Mouse (Mus musculus): ENCODE results near the gene Acot5. TPM values are rescaled to one million over a fixed set of nuclear protein-coding genes. Genes with fewer than 3 reads are reported as not detected.
"Not testable (repeated sequence)": the region's sequence is repeated elsewhere in the genome, so short reads cannot be mapped to it uniquely, and the experiment has no call there.

Gene Acot5
- polyA plus RNA-seq, 1 experiment from 2014 or later, result not detected

DNA sequence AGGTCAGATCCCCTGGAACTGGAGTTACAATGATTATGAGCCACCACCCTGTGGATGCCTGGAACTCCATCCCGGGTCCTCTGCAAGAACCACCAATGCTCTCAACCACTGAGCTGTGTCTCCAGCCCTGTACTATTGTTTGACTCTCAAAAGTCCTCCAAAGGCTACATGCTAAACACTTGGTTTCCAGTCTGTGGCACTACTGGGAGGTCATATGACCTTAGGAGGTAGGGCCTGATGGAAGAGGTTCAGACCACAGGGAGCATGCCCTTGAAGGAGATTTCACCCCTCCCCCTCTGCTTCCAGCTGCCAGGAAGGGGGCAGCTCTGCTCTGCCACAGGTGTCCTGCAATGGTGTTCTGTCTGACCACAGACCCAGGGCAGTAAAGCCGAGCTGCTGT, 35.8 kb upstream of the Acot5 start:
- WGBS, result 80% methylated on average over 2 of the region's 2 CpGs
- ATAC-seq (ENCODE audit: low FRiP score, low TSS enrichment); H3K4me1 ChIP-seq (ENCODE audit: control insufficient read depth, insufficient read depth, low read length); H3K36me3 ChIP-seq (ENCODE audit: control insufficient read depth, insufficient read depth, low read length); H3K4me3 ChIP-seq (replicated peaks; ENCODE audit: low read depth, low read length); DNase-seq; H3K4me2 ChIP-seq (ENCODE audit: low read length); H3K9me3 ChIP-seq (ENCODE audit: control insufficient read depth, low read length); H3K27ac ChIP-seq (replicated peaks; ENCODE audit: low read depth, low read length); H3K9ac ChIP-seq (replicated peaks; ENCODE audit: low read length); H3K27me3 ChIP-seq (ENCODE audit: control insufficient read depth, insufficient read depth, low read length): not testable (repeated sequence)

DNA sequence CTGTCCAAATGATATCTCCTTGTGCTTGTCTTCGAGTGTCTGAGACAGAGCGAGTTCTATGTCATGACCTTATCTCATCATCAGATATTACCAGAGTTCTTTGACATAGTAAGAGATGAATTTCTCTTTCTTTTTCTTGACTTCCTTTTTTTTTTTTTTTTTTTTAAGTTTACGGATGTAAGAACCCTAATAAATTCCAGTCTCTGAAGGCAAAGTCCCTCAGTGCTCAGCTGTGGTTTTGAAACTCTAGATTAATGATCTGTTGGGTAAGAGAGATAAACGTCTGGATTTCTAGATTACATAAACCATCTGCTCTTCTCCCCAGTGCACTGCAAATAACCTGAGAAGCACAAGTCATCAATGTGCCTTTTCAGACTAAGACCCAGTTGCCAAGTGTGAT, 35.0 kb upstream of the Acot5 start:
- Histone ChIP-seq H3K36me3 (ENCODE audit: control insufficient read depth, insufficient read depth, low read length) (no peaks in the 10 kb centered on the region), H3K4me2 (ENCODE audit: low read length) (no peak overlapping the region), H3K9ac (replicated peaks; ENCODE audit: low read length) (no peak overlapping the region), H3K9me3 (ENCODE audit: control insufficient read depth, low read length) (no peaks in the 10 kb centered on the region), H3K4me1 (ENCODE audit: control insufficient read depth, insufficient read depth, low read length) (no peaks in the 10 kb centered on the region), H3K27ac (replicated peaks; ENCODE audit: low read depth, low read length) (no peak overlapping the region), H3K4me3 (replicated peaks; ENCODE audit: low read depth, low read length) (no peak overlapping the region), H3K27me3 (ENCODE audit: control insufficient read depth, insufficient read depth, low read length) (no peaks in the 10 kb centered on the region)
- WGBS, result 86% methylated on average over 4 of the region's 4 CpGs
- DNase-seq (no peak), ATAC-seq (ENCODE audit: low FRiP score, low TSS enrichment) (no peak)

DNA sequence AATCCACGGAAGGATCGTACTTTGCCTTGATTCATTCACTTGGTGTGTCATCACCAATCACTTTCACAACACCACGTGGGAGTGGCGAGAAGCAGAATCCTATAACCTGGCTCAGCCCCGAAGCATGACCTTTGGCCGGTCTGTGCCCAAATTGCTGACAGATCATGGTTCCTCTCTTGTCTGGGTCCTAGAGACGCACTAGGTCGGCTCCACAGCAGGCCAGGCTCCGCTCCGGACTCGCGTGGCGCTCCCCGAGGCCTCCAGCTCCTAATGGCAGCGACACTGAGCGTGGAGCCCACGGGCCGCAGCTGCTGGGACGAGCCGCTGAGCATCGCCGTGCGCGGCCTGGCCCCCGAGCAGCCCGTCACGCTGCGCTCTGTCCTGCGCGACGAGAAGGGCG, 30.9 kb upstream of the Acot5 start, which contains the start of gene Acot4:
Gene Acot4, plus strand, starts transcription at position 139 of the 400 bp plus-strand sequence.
- Histone ChIP-seq H3K4me3 (replicated peaks; ENCODE audit: low read depth, low read length) (peak within 1 kb of the TSS; percentile 43), H3K9ac (replicated peaks; ENCODE audit: low read length) (peak within 1 kb of the TSS; percentile 51), H3K4me2 (ENCODE audit: low read length) (peak within 1 kb of the TSS; percentile 58)
- H3K9me3 ChIP-seq (ENCODE audit: control insufficient read depth, low read length); H3K27me3 ChIP-seq (ENCODE audit: control insufficient read depth, insufficient read depth, low read length); H3K27ac ChIP-seq (replicated peaks; ENCODE audit: low read depth, low read length); H3K4me1 ChIP-seq (ENCODE audit: control insufficient read depth, insufficient read depth, low read length); ATAC-seq (ENCODE audit: low FRiP score, low TSS enrichment); H3K36me3 ChIP-seq (ENCODE audit: control insufficient read depth, insufficient read depth, low read length): not testable (repeated sequence)
- 6% methylated on average over 32 of the region's 32 CpGs for WGBS
- DNase-seq, result peak; percentile 33

DNA sequence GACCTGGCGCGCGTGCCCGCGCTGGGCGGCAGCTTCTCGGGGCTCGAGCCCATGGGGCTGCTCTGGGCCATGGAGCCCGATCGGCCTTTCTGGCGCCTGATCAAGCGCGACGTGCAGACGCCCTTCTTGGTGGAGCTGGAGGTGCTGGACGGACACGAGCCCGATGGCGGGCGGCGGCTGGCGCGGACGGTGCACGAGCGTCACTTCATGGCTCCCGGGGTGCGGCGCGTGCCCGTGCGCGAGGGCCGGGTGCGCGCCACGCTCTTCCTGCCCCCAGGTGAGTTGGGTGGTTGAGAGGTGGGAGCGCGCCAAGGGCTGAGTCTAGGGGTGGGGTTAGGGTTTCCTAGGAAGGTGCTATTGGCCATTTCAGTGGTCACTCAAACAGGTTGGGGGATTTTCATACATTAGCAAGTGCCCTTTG, 30.4 kb upstream of the Acot5 start, which contains the start of gene Gm49366:
Gene Gm49366, plus strand, starts transcription at position 245 of the 421 bp plus-strand sequence.
- not testable (repeated sequence) for H3K27ac ChIP-seq (replicated peaks; ENCODE audit: low read depth, low read length); H3K36me3 ChIP-seq (ENCODE audit: control insufficient read depth, insufficient read depth, low read length); H3K4me1 ChIP-seq (ENCODE audit: control insufficient read depth, insufficient read depth, low read length); ATAC-seq (ENCODE audit: low FRiP score, low TSS enrichment); H3K9me3 ChIP-seq (ENCODE audit: control insufficient read depth, low read length); H3K27me3 ChIP-seq (ENCODE audit: control insufficient read depth, insufficient read depth, low read length)
- Histone ChIP-seq H3K9ac (replicated peaks; ENCODE audit: low read length) (peak within 1 kb of the TSS; percentile 51), H3K4me2 (ENCODE audit: low read length) (peak within 1 kb of the TSS; percentile 58), H3K4me3 (replicated peaks; ENCODE audit: low read depth, low read length) (peak within 1 kb of the TSS; percentile 43)
- 1% methylated on average over 39 of the region's 39 CpGs for WGBS
- peak; percentile 56 for DNase-seq

DNA sequence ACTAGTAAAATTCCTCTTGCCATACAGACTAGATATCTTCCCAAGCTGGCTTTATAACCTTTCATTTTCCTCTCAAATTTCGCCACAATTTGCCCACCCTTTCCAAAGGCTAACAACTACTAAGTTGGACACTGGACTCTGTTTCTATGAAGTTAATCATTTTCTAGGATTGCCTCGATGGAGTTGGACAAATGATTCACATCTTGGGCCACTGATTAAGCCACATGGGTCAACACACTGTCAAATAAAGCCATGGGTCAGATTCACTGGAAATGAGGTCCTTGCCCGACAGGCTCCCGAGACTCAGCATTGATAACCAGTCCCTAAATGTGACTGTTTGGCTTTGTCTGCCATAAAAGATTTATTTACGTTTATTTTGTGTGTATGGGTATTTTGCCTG, 26.9 kb upstream of the Acot5 start:
- WGBS, result 90% methylated on average over 5 of the region's 5 CpGs
- no peaks in the 10 kb centered on the region for H3K36me3 ChIP-seq (ENCODE audit: control insufficient read depth, insufficient read depth, low read length)
- DNase-seq, result no peak

DNA sequence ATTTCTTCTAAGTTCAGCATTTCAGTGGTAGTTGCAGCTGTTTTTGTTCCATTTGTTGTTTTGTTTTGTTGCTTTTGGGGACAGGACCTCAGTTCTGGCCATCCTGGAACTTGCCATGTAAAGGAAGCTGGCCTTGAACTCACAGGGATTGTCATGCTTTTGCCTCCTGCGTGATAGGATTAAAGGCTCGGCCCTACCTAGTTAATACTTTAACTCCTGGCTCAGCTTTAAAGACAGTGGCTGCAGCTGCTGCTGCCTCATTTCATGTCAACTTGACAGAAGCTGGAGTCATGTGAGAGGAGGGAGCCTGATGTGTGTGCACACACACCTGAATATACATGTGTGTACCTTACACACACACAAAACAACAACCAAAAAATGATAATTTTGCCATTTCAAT, 25.1 kb upstream of the Acot5 start:
- H3K27ac ChIP-seq (replicated peaks; ENCODE audit: low read depth, low read length), result no peak overlapping the region
- no peak overlapping the region for H3K4me3 ChIP-seq (replicated peaks; ENCODE audit: low read depth, low read length)
- no peak overlapping the region for H3K9ac ChIP-seq (replicated peaks; ENCODE audit: low read length)
- no peaks in the 10 kb centered on the region for H3K36me3 ChIP-seq (ENCODE audit: control insufficient read depth, insufficient read depth, low read length)
- no peak overlapping the region for H3K4me2 ChIP-seq (ENCODE audit: low read length)
- no peak for DNase-seq
- H3K9me3 ChIP-seq (ENCODE audit: control insufficient read depth, low read length), result no peaks in the 10 kb centered on the region
- WGBS, result 55% methylated on average over 2 of the region's 2 CpGs
- no peaks in the 10 kb centered on the region for H3K4me1 ChIP-seq (ENCODE audit: control insufficient read depth, insufficient read depth, low read length)
- H3K27me3 ChIP-seq (ENCODE audit: control insufficient read depth, insufficient read depth, low read length), result no peaks in the 10 kb centered on the region
- no peak for ATAC-seq (ENCODE audit: low FRiP score, low TSS enrichment)

More for the DNA sequence above, 26.9 kb upstream of the Acot5 start:
- Histone ChIP-seq H3K4me2 (ENCODE audit: low read length) (no peak overlapping the region), H3K9ac (replicated peaks; ENCODE audit: low read length) (no peak overlapping the region), H3K27me3 (ENCODE audit: control insufficient read depth, insufficient read depth, low read length) (no peaks in the 10 kb centered on the region), H3K9me3 (ENCODE audit: control insufficient read depth, low read length) (no peaks in the 10 kb centered on the region), H3K4me3 (replicated peaks; ENCODE audit: low read depth, low read length) (no peak overlapping the region), H3K4me1 (ENCODE audit: control insufficient read depth, insufficient read depth, low read length) (no peaks in the 10 kb centered on the region), H3K27ac (replicated peaks; ENCODE audit: low read depth, low read length) (no peak overlapping the region)
- no peak for ATAC-seq (ENCODE audit: low FRiP score, low TSS enrichment)

DNA sequence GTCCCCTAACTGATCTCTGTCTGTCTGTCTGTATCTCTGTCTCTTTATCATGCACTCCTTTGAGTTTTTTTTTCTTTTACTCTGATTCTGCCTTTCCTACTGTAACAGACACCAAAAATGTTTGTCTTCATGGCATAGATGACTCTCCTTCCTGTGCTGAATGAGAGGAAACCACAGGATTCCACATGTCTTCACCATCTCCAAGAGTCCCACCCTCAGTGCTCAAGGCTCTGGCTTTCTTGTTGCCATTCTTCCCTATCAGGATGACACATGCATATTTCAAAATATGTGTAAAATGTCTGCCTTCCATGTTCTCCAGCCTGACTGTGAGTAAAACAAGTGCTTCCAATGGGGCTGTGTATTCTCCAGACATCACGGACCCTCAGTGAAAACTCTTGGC, 22.2 kb upstream of the Acot5 start:
- ATAC-seq (ENCODE audit: low FRiP score, low TSS enrichment) (no peak), DNase-seq (no peak)
- no peaks in the 10 kb centered on the region for H3K36me3 ChIP-seq (ENCODE audit: control insufficient read depth, insufficient read depth, low read length)
- H3K27me3 ChIP-seq (ENCODE audit: control insufficient read depth, insufficient read depth, low read length), result no peaks in the 10 kb centered on the region
- WGBS, result 94% methylated on average over 1 of the region's 1 CpGs
- no peak overlapping the region for H3K4me2 ChIP-seq (ENCODE audit: low read length)
- no peaks in the 10 kb centered on the region for H3K4me1 ChIP-seq (ENCODE audit: control insufficient read depth, insufficient read depth, low read length)
- no peak overlapping the region for H3K27ac ChIP-seq (replicated peaks; ENCODE audit: low read depth, low read length)
- no peak overlapping the region for H3K4me3 ChIP-seq (replicated peaks; ENCODE audit: low read depth, low read length)
- H3K9me3 ChIP-seq (ENCODE audit: control insufficient read depth, low read length), result no peaks in the 10 kb centered on the region
- no peak overlapping the region for H3K9ac ChIP-seq (replicated peaks; ENCODE audit: low read length)

DNA sequence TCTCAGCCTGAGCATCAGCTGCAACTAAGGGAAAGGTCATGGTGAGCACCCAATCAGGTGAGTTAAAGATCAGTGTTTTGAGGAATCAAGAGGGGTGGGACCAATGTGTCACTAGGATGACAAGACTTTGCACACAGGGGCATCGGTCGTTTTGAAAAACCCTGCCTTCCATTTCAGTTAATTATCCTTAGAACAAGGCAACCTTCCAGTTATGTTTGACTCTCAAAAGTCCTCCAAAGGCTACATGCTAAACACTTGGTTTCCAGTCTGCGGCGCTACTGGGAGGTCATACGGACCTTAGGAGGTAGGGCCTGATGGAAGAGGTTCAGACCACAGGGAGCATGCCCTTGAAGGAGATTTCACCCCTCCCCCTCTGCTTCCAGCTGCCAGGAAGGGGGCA, 18.4 kb upstream of the Acot5 start:
- H3K9me3 ChIP-seq (ENCODE audit: control insufficient read depth, low read length); H3K4me1 ChIP-seq (ENCODE audit: control insufficient read depth, insufficient read depth, low read length); H3K36me3 ChIP-seq (ENCODE audit: control insufficient read depth, insufficient read depth, low read length); DNase-seq; H3K4me3 ChIP-seq (replicated peaks; ENCODE audit: low read depth, low read length); H3K27me3 ChIP-seq (ENCODE audit: control insufficient read depth, insufficient read depth, low read length); H3K9ac ChIP-seq (replicated peaks; ENCODE audit: low read length); ATAC-seq (ENCODE audit: low FRiP score, low TSS enrichment); H3K4me2 ChIP-seq (ENCODE audit: low read length); H3K27ac ChIP-seq (replicated peaks; ENCODE audit: low read depth, low read length): not testable (repeated sequence)
- 89% methylated on average over 5 of the region's 5 CpGs for WGBS

DNA sequence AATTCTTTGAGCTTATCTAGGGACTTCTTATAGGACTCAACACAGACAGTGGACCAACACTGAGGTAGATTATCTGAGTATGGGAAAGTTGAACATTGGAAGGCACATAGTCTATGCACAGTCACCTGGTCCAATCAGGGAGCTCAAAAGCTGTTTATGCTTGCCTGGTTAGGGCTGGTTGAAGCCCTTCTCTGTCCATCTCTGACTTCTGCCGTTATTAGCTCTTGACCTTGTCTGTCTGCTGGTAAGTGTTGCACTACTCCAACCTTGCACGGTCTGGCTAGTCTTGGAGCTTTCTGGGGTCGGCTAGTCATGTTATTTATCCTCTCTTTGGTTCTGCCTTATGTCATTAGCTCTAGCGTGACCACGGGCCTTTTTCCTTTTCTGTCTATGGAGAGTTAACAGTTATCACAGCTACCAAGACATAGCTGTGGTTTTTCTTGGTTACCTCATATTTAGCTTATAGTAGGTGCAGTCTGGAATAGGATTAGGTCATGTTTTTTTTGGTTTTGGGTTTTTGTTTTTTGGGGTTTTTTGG, 17.1 kb upstream of the Acot5 start, which contains the start of gene Acot3:
Gene Acot3, plus strand, starts transcription at position 208 of the 538 bp plus-strand sequence.
- no peak within 1 kb of the TSS for H3K4me3 ChIP-seq (replicated peaks; ENCODE audit: low read depth, low read length)
- 0 out of 2 replicates have a peak within 1 kb of the TSS, but pooled peaks have one; percentile 47 for H3K9ac ChIP-seq (replicated peaks; ENCODE audit: low read length)
- H3K4me2 ChIP-seq (ENCODE audit: low read length), result peak within 1 kb of the TSS; percentile 62
- ATAC-seq (ENCODE audit: low FRiP score, low TSS enrichment), result no peak
- WGBS, result 72% methylated on average over 5 of the region's 5 CpGs
- peaks cover 4% of the 10 kb centered on the region for H3K27me3 ChIP-seq (ENCODE audit: control insufficient read depth, insufficient read depth, low read length)
- DNase-seq, result no peak
- H3K36me3 ChIP-seq (ENCODE audit: control insufficient read depth, insufficient read depth, low read length), result no peaks in the 10 kb centered on the region
- 0 out of 2 replicates have a peak, but pooled peaks cover 3% of the 10 kb centered on the region for H3K4me1 ChIP-seq (ENCODE audit: control insufficient read depth, insufficient read depth, low read length)
- no peaks in the 10 kb centered on the region for H3K9me3 ChIP-seq (ENCODE audit: control insufficient read depth, low read length)
- H3K27ac ChIP-seq (replicated peaks; ENCODE audit: low read depth, low read length), result no peak within 1 kb of the TSS
